Mouse (Mus musculus): ENCODE results near the gene Cldn18.

GRCm38 (mm10) chr9:99710297-99710696 lies 6.8 kb downstream of the Cldn18 start:
- TF ChIP-seq CTCF (conservative IDR thresholded peaks at IDR 0.05; ENCODE audit: low read length) (no peak), POU5F1 (IDR thresholded peaks at IDR 0.05; ENCODE audit: borderline replicate concordance, low read length) (no peak), NANOG (IDR thresholded peaks at IDR 0.05; ENCODE audit: borderline replicate concordance, low read length) (no peak)

Data from E14TG2a.4 (cell line).